ENCODE assay signal across 7 mouse cellular contexts in the genomic region with DNA sequence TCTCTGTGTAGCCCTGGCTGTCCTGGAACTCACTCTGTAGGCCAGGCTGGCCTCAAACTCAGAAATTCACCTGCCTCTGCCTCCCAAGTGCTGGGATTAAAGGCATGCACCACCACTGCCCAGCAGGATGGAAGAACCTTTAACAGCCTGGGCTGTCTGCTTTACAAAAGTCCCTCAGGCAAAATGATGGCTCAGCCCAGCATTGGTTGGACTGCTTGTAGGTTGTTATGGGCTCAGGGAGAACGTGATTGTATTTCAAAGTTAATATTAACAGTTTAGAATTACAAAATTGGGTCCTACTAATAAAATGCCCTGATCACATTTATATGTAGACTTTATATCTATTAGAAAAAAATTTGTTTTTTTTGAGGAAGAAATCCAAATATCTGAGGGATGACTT. TPM values are rescaled to one million over a fixed set of nuclear protein-coding genes. Genes with fewer than 3 reads are reported as not detected.
"Had no signal": no experiment of that assay in that cellular context is flagged by ENCODE, and none has a peak within 500 bp of the region (broad histone marks: within the 10 kb centered on the region; RNA-seq: fewer than 3 reads in every experiment).

No protein-coding gene starts in this region.

RNA-seq across cellular contexts. Expression of a gene that starts 59.7 kb away (rescaled TPM):
- total RNA-seq: megakaryocyte progenitor cell, adult 5-6 weeks; megakaryocyte, adult 5-6 weeks; megakaryocyte-erythroid progenitor cell, adult 5-6 weeks had no signal
- polyA plus RNA-seq: limb, embryonic 11.5 days; liver, embryonic 11.5 days; liver, embryonic 12.5 days; myocyte had no signal
